Mouse (Mus musculus): ENCODE data around the gene Kcna2. TPM values are rescaled to one million over a fixed set of nuclear protein-coding genes. Genes with fewer than 3 reads are reported as not detected.
A peak's percentile ranks its signal among the peaks of the same experiment; 100 is the strongest.

The Kcna2 gene
- total RNA-seq, 2 experiments from 2014 or later, result 1.1 to 1.5 TPM

DNA sequence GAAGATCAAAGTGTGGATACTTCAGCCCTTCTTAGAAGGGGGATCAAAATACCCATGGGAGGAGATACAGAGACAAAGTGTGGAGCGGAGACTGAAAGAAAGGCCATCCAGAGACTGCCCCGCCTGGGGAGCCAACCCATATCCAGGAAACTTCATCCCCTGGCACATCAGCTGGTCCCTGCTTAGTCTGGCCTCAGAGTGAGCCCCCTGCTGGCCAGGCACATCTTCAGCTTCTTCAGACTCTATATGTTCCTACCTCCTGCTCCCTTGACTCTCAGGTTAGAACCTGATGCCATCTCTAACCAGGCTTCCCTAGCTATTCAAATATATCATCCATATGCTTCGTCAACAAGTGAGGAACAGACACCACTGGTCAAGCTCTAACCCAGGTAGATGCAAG is 48.1 kb downstream of the Kcna2 start:
- intact Hi-C loops (cut with DNase I), result loop anchor here (1.0 kb wide), 1 partner anchor 55 kb away; no protein-coding TSS in a partner anchor
- DNase-seq, result peak; percentile 24 to 45

DNA sequence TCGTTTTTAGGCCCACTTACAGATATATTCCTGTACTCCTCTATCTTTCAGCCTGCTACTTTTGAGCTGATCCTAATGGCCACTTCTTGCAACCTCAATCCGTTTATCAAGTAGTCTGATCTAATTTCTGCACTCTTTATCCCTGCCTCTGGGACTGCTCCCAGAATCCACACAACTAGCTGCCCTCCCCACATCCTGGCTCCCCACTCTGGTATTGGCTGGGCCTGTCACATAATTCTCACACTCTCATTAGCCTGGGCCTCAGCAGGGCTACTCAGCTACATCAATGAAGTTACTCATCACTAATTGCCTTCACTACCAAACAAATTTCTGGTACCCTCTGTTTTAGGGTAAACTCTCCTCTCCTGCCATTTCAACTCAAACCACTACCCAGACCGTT is 49.5 kb downstream of the Kcna2 start:
- intact Hi-C loops (cut with DNase I), result no loop called here

DNA sequence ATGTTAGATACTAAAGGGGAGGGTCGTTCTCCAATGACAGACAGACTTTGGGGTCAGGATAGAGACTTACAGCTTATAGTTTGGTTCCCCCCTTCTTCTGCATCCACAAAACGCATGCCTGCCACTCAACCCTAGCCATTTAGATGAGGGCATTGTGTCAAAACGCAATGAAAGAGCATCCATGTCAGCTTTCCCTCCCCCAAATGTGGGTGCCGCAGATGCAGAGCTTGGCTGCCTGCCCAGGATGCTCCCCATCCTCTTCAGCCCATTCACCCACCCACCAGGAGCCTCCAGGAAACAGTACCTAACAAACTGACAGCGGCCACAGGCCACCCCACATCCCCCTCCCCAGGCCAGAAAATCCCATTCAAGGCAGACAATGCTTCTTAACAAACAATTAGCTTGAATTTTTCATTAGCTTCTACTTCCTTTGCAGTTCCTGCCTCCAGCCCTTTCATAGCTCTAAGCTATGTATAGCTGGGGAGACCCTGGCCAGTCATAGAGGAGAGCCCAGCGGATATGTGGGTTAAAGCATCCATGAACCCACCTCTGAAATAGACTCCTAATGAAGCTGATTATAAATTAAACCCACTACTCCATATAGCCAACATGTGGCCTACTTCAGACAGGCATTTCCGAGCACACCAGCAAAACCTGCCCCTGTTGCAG is 50.1 kb downstream of the Kcna2 start:
- DNase-seq, result no peak
- intact Hi-C loops (cut with DNase I), result no loop called here

More for the DNA sequence above, 49.5 kb downstream of the Kcna2 start:
- no peak for DNase-seq

DNA sequence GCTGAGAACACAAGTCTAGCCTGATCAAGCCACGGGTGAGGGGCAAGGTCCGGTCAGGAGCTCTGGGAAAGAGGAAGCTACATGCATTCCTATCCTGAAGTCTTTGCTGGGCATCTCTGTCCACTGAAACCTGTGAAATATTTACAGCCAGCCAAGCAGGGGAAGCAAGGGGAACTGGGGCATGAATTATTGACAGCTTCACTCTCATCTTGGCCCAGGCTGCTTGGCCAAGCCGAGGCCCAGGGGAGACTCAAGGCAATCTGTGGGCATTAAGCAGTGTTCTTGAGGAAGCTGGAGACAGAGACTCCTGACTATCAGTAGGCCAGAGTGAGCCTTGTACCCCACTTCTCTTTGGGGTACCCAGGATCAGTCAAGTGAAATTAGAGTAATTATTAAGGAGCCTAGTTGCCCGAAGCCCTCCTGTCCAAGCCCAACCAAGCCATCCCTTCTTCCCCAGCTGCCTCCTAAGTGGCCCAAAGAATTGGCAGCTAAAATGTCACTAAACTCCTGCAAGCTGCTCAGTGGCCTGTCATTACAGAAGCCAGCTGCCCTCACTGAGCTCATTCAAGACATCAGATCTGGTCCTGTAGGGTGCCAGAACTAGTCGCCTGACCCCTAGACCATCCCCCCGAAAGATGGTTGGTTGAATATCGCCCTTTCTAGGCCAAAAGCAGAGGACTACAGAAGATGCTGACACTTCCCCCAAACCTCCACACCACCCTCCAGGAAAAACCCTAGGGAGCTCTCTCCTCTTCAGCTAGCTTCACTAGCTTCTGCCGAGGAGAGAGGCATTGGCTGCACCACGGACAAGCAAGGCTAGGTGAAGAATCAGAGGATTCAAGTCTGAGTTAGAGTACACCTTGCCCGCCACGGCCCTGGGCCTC is 53.1 kb downstream of the Kcna2 start:
- DNase-seq, result no peak
- intact Hi-C loops (cut with DNase I), result no loop called here

DNA sequence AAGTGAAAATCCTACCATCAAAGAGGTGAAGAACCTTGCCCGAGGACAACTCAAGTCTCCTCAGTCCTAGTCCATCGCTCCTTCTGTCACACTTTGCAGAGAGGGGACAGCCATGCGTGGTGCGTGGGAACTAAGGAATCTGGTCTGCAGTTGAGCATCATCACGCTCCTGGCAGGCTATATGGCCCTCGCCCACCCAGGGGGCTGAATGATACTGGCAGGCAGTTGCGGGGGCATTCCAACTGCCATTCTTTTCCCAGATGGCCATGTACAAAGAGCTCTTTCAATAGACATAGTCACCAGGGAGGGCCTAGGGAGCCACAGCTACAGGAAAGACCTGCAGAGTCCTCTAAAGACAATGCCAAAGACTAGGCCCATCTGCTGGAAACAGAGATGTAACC is 57.9 kb downstream of the Kcna2 start:
- DNase-seq, result no peak
- intact Hi-C loops (cut with DNase I), result no loop called here

DNA sequence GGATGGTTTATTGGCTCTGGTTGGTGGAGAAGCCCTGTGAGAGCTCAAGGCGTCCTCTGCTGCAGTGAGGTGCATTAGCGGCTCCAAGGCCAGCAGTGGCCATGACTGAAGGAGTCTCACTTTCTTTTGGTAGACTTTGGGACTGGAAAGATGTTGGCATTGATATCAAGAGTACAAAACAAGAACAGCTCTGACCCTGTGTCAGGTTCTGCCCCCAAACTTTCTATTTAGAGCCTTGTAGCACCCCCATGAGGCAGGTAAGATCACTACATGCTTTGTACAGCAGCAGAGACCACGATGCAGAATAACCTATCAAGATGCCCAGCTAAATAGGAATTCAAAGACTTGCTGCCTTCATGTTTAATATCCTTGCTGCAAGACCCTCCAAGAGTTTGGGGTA is 58.5 kb downstream of the Kcna2 start:
- intact Hi-C loops (cut with DNase I), result no loop called here
- no peak for DNase-seq

DNA sequence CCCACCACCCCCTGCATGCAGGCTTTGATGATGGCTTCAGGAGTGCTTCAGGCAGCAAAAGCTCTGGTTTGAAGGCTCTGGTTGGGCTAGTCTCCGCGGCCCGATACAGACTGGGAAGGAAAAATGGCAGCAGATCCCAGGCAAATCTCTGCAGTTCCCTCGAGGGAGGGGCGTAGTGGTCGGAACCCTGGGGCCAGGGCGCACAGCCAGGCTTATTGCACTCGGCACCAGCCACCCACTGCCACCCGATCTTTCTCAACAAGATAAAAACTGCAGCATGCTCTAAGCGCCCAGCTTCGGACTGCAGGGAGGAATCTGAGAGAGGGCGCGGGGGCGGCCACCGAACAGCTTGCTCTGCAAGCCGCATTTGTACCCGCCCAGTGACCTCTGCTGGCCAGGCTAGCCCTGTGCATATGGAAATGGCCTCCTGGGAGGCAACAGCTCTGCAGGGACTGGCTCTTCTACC is 58.9 kb downstream of the Kcna2 start:
- no peak for DNase-seq
- intact Hi-C loops (cut with DNase I), result no loop called here

DNA sequence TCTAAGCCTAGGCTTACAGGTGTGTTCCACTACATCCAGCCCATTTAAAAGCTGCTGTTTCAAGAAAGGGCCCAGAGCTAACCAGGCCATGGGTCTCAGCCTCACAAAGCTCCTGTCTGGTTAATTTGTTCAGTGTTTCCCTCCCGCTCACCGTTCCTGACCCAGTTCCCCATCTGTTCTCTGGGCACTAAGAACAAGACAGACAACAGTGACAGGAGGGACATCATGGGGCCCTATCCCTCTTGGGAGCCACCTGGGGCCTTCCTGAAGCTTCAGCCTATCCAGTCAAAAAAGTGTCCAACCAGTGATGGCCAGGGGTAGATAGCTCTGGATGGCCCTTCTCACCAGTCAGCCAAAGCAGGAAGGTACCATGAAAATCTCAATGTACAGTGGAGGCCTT is 61.8 kb downstream of the Kcna2 start:
- DNase-seq, result no peak
- intact Hi-C loops (cut with DNase I), result no loop called here

Other genes with a start within 250 kb of the Kcna2 start
- under 1 TPM in 1 of 2 experiments, not detected in 1; 0.54 TPM for gene Kcna3, start 65.0 kb upstream of the Kcna2 start, total RNA-seq (2021)
- gene Kcna10, start 81.9 kb downstream of the Kcna2 start, total RNA-seq (2021), result not detected
- not detected for gene Cym, start 120.6 kb downstream of the Kcna2 start, total RNA-seq (2021)
- not detected for gene A630076J17Rik, start 129.5 kb downstream of the Kcna2 start, total RNA-seq (2021)
- gene Prok1, start 138.6 kb downstream of the Kcna2 start, total RNA-seq (2021), result not detected
- gene Lamtor5, start 177.7 kb downstream of the Kcna2 start, total RNA-seq (2021), result 10 to 100 TPM; 50.4 to 58.4 TPM
- under 1 TPM; 0.10 to 0.18 TPM for gene Slc16a4, start 190.1 kb downstream of the Kcna2 start, total RNA-seq (2021)
- 10 to 100 TPM; 17.0 to 22.1 TPM for gene Rbm15, start 232.5 kb downstream of the Kcna2 start, total RNA-seq (2021)